Mouse (Mus musculus): ENCODE measurements around the gene Anks1b.

Gene Anks1b

GRCm38 (mm10) chr10:90196936-90197335, 323.6 kb downstream of the Anks1b start:
- no peak for DNase-seq

DNA sequence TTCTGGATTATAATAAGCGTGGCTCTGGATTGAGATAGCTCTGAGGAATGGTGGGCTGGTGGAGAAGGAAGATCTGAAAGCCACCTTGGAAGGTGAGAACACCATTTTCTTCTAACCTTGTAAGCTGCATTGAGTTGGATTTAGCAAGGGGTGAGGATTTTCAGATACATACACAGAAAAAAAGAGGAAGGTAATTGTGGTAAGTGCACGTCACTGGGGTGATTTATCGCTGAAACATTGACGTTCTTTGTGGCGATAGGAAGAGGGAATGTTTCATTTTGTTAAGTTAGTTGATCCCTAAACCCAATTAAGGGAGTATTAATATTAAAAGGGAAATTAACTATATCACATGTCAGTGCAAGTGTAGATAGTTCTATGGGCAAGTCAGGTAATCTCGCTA, 336.7 kb downstream of the Anks1b start:
- DNase-seq: no peak

DNA sequence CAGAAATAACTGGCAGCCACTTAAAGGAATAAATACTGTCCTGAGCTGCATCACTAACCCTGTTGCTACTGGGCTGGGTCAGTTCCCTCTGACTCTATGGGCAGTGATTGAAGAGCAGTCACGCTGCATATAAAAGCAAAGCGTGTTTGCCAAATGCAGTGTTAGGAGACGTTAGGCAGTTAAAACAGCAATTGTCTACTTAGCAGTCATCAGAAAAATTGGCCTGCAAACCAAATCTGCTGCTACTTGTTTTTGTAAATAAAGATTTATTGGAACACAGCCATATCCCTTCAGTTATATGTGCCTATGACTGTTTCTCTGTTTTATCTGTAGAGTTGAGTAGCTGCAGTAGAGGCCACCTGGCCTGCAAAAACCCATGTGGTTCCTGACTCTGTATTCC, 347.2 kb downstream of the Anks1b start:
- no peak for DNase-seq

- no peak for DNase-seq
Observed at GRCm38 (mm10) chr10:90222793-90223495, 349.6 kb downstream of the Anks1b start.

- no peak for DNase-seq
Observed at GRCm38 (mm10) chr10:90235273-90235672, 362.0 kb downstream of the Anks1b start.

GRCm38 (mm10) chr10:90237290-90237689, 364.0 kb downstream of the Anks1b start:
- DNase-seq: no peak

GRCm38 (mm10) chr10:90258944-90259714, 385.8 kb downstream of the Anks1b start:
- DNase-seq: no peak

DNA sequence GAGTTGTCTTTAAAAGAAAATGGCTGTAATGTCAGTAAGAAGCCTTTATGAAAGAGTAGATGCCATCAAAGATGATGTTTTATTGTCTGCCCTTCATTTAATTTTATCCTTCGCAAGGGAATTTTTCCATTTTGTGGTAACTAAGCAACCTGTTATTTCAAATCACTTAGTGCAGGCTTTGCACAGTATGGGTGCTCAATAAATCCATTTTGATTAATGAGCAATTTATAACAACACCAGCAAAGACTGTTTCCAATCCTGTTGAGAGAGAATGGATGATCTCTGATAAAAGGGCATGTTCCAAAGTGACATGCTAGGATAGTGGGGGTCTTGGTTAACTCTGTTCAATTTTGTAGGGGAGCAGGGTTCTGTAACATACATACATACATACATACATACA, 398.0 kb downstream of the Anks1b start:
- DNase-seq: no peak

GRCm38 (mm10) chr10:90273311-90273710, 400.0 kb downstream of the Anks1b start:
- DNase-seq: peak in 1 of 2 experiments; percentile 1

GRCm38 (mm10) chr10:90286589-90286988, 413.3 kb downstream of the Anks1b start:
- peak in 1 of 2 experiments; percentile 3 for DNase-seq

- DNase-seq: no peak
Observed at GRCm38 (mm10) chr10:90303249-90303648, 429.9 kb downstream of the Anks1b start.

DNA sequence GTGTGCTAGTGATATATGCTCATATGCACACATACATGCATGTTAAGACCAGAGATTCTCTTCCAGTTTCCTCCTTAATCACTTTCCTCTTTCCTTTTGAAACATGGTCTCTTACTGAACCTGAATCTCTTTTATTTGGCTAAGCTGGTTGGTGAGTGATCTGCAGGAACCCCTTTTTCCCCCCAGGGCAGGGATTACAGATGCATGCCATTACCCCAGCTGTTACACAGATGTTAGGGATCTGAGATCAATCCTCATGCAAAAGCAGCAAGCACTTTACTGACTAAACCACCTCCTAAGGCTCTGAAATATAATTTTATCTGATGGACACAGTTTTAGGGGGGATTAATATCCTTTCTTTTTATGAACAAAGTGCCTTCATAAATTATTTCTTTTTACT, 432.8 kb downstream of the Anks1b start:
- DNase-seq: no peak

- no peak for DNase-seq
Observed at GRCm38 (mm10) chr10:90307931-90308555, 434.7 kb downstream of the Anks1b start.

DNA sequence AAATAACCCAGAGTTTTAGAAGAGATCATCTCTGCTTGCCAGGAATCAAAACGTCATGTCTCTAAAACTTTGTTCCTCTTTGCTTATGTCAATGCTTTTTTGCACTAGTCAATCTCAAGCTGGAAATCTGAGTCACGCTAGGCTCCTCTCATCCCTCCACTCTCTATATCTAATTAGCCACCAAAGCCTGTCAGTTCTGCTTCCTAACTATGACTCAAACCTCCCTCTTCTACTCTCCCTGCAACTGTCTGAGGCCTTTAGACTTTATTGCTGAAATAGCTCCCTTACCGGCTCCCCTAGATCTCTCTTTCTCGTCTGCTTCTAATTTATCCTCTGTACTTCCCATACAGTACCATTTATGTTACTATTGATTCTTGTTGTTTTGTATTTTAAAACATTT, 456.5 kb downstream of the Anks1b start:
- DNase-seq: no peak

- DNase-seq: no peak
Observed at GRCm38 (mm10) chr10:90345394-90345793, 472.1 kb downstream of the Anks1b start.

GRCm38 (mm10) chr10:90356258-90356657, 482.9 kb downstream of the Anks1b start:
- DNase-seq: no peak

- no peak for DNase-seq
Observed at GRCm38 (mm10) chr10:90357169-90357907, 484.0 kb downstream of the Anks1b start.

- no peak for DNase-seq
Observed at GRCm38 (mm10) chr10:90369015-90369414, 495.7 kb downstream of the Anks1b start.

DNA sequence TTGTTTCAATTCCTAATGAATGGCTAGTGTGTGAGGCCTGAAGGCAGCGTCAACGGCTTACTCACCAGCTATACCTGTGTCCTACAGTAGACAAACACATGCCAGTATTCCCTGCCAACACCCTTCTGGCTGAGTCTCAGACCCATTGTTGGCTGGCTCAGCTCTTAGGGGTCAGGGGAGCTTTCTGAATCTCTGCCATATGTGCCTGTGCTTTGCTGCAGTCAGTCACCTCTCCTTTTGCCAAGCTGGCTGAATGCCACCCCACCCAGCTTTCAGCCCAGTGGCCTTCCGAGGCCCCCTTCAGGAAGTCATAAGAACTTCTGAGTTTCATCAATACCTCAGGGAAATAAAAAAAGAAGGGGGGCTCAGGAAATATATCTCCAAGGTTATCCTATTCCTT, 497.4 kb downstream of the Anks1b start:
- DNase-seq: peak in 1 of 2 experiments; percentile 4

GRCm38 (mm10) chr10:90373469-90373868, 500.2 kb downstream of the Anks1b start:
- peak; percentile 48 to 50 for DNase-seq

GRCm38 (mm10) chr10:90376605-90377004, 503.3 kb downstream of the Anks1b start:
- DNase-seq: peak in 1 of 2 experiments; percentile 7

DNA sequence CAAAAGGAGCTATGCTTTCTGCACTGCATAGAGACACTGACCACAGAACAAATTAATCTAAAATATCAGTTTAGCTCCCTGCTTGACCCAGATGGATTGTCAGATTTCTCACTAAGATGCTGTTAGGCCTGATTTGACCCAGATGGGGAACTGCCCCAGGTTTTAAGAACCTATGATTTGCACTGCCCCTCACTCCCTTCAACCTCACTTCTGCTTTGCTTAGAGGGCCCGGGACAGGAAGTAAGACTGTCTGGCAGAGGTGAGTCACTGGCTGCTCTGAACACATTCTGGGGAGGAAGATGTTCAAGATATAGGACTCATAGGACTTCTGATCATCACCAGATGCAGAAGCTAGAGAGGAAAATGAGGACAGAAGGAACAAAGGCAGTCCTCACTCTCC, 506.8 kb downstream of the Anks1b start:
- DNase-seq: no peak

DNA sequence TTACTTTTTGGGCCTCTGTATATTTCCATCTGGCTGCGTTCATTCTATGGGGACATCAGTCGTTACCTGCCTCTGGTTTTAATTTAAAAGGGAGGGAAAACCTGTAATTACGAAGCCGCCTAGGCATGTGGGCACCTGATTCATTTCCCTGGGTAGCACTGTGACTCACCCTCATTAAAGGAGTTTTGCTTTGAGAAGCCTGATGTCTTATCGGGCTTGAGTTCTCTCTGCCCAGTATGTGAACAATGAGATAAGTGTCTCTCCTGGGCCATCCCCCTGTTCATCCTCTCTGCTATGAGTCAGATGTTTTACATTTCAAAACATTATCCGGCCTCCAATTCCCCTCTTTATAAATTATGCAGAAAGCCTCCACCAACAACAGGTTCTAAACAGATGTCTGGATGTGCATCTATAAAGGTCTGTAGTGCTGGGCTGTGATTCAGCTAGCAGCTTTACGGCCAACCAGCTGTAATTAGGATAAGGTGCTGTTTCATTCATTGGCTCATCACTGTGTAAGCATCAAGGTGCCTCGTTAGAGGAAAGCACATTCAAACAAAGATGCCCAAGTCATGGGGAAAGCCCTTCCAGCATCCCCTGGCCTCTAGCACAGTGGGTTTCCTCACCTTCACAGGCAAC, 507.5 kb downstream of the Anks1b start:
- DNase-seq: no peak
